Mouse (Mus musculus): ENCODE data around the gene Gpd2.

Gpd2 gene

DNA sequence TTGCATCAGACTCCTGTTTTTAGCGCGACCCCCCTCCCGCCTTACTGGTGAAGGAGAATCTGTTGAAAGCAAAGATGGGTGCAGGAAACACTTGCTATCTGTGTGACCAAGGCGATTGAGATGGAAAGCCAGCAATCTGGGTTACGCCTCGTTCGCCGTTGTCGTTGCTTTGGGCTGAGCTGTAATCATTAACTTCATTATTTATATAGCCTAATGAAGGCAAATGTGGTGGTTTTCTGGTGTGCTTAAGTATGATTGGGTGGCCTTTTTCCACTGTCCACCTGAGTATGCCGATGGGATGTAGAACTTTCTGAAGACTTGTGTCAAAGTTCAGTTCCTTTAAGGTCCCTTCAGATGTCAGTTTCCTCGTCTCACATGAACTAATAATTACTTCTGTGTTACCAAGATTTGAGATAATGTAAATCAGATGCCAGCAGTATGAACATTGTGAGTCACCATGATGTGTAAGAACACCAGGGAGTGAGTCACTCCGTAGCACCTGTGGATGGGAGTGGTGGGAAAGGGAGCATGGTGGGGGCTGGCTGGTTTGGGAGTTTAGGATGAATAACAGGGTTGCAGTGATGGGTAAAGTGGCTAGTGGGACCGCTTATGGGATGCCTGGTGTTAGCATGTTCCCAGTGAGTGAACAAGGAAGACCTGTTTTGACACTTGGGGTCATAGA is 14.3 kb downstream of the Gpd2 start:
- no peak for DNase-seq (ENCODE audit: low spot score)

DNA sequence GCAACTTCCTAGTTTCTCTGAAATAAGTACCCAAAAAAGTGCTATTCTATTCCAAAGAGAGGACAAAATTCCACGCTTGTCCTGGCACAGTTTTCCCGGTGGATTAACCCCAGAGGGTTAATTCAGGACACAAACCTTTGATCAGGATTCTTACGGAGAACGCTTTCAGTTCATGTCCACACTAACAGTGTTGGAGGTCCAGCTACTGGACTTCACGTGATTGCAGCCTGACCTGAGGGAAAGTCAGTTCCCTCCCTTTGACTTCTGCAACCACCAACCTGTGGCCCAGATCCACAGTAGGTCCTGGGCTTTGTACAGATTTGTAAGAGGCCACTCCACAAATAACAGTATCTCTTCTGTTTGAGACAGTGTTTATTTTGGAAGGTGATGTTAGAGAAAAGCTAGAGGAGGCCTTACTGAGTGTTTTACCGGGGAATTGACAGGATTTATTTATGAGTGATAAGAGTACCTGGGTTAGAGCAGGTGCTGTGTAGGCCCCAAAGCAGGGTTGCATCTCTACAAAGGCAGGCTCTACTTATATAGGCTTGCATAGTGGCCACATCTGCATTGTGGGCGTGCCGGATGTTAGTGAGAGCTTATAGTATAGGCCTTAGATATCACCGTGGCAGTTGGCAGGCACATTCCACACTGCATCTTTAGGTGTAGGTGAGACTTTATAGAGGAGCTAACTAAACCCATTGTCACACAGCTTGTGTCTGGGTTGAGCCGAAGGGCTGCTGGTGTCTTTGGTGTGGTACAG is 15.3 kb downstream of the Gpd2 start:
- no peak for DNase-seq (ENCODE audit: low spot score)

DNA sequence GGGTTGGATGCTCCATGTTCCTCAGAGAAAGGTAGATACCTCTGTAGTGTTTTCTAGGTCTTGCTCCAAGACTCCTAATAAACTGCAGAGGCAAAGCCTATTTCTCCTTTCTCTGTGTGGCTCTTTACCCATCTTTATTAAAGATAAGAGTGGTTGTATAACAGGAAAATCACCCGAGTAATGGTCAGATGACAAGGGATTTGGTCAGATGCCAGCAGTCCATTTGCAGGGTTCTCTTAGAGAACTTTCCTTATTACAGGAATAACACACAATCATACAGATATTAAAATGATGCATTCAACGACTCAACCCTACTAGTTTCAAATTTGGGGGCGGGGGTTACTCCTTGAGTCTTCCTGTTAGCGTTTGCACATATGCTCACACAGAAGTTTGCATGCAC is 16.8 kb downstream of the Gpd2 start:
- no peak for DNase-seq (ENCODE audit: low spot score)

DNA sequence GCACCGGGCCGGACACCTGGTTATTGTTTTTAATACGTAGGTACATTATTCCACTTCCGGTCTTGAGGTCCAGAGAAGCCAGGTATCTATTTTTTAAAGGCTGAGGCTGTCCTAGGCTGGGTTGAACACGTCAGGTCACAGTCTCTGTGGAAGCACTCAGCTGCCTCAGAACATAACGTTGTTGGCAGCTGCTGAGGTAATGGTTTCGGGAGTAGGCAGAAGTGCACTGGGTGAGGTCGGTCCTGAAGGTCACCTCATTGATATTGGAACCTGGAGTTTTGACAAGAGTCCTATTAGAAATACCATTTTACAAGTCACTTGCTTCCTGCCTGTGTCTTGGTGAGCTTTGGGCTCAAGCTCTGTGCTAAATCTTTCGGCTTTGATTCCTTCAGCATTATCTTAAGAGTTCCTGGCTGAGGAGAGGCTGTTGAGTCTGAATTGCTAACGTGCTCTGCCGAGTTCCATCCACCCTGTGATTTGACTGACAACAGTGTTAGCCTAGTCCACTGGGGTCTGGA is 17.8 kb downstream of the Gpd2 start:
- no peak for DNase-seq (ENCODE audit: low spot score)

DNA sequence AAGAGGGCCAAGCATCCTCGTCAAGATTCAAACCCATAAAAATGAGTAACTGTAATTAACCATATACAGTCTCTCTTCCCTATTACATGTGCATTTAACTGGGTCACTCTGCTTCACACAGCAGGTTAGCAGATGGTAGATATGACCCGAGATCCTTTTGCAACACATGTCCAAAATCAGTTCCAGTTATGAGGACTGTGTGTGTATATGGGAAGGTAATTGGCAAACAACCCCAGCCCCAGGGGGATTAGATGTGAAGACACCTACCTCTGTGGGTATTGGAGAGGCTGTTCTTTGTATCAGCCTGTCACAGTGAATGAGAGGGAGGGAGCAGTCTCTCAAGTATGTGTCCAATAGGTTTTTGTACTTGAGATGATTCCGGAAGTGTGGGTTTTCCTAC is 18.4 kb downstream of the Gpd2 start:
- no peak for DNase-seq (ENCODE audit: low spot score)

DNA sequence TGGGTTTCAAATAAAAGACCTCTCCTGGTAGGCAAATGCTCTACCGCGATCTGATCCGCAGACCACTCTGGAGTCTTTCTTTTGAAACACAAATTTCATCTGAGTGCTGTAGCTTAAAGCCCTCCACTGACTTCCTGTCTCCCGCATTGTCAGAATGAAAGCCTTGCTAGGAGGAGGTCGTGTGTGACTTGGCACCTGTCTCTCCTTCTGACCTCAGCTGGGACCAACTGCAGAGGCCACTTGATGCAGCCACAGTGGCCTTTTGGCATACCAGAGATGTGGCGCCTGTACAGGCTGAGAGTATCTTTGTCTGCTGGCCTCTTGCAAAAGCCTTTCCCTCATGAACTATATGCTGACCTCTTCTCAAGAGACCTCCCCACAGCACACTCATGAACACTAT is 19.0 kb downstream of the Gpd2 start:
- no peak for DNase-seq (ENCODE audit: low spot score)

DNA sequence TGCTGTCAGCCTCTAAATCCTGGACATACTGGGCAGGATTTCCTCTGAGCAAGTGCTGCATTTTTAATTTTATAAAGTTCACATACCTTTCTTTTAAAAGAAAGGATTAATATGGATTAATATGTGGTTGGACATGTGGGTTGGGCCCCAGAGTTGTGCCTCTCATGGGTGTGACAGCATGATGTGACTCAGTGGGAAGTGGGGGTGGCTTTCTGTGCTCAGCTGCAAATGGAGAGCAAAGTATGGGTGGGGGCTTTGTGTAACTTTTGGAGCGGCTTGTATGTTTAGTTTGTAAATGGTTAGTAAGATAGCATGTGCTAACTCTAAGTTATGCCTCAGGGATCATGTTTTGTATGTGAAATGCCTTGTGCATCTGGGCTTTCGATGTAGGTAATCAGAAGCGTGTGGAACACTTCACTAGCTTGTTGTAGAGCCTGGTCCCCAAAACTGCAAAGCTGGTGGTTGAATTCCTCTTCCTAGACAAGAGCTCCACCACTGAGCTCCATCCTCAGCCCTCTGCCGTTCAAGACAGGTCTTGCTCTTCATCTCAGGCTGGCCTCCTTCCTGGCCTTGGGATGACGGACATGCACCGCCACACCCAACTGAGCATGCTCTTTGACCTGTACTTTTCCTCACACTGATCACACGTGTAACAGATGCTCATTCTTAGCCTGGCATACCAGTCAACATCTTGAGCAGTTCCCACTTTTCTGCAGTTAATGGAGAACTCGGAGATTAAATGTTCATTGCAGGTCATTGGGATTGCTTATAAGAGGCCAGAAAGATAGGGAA is 24.0 kb downstream of the Gpd2 start:
- DNase-seq (ENCODE audit: low spot score), result no peak

DNA sequence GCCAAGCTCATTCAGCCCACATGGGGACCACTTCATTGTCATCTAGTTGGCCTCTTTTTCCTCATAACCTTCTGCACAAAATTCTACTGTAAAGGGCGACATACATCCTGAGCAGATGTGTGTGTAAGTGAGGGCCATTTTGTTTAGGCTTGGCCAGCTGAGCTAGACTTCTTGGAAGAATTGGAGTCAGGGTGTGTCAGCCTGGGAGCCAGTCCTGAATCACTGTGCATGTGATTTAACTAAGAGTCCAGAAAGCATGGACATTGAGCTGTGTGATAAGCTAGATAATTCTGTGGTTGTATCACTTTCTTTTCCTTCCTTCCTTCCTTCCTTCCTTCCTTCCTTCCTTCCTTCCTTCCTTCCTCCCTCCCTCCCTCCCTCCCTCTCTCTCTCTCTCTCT is 26.0 kb downstream of the Gpd2 start:
- DNase-seq (ENCODE audit: low spot score), result no peak

DNA sequence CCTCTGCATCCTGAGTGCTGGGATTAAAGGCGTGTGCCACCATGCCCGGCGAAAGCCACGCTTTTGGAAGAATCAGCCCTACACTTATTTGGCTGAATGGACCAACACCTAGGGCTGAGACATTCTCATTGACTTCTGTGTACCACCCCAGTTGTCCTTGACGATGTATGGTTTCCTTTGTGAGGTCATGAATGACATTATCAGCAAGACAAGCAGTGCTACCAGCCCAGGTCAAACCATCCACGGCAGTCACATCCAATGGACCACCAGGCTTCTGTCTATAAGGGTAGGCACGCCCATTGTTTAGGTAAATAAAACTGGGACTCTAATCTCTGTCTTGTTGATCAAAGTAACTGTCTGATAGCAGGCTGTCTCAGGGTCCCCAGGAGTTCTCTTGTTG is 27.5 kb downstream of the Gpd2 start:
- DNase-seq (ENCODE audit: low spot score), result no peak

DNA sequence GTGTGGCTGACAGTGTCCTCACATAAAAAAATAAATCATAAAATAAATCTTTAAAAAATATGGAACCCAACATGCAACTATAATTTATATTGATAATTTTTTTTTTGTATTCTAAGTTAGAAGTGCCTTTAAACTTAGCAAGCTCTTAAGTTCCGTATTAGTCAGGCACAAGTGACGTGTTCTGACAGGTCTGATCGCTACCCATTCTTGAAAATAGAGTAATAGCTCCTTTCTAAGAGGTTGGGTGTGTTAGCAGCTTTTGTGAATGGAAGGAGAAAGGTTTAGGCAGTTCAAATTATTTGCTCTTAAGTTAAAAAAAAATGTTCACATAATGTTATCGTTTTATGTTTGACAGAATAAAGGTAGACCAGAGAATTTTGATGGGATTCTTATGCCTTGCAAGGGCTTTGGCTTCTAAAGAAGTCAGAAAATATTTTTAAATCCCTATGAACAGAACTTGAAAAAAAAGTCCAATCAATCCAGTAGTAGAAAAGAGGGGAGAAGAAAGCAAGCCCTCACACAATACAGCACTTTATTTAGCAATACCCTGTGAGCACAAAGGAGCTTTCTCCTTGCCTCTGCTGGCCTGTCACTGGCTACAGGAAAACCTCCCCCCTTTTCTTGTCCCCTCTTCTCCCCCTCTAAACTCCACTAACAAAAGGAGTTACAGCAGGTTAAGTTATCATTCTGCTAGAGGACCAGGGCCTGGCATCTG is 29.4 kb downstream of the Gpd2 start:
- no peak for DNase-seq (ENCODE audit: low spot score)

DNA sequence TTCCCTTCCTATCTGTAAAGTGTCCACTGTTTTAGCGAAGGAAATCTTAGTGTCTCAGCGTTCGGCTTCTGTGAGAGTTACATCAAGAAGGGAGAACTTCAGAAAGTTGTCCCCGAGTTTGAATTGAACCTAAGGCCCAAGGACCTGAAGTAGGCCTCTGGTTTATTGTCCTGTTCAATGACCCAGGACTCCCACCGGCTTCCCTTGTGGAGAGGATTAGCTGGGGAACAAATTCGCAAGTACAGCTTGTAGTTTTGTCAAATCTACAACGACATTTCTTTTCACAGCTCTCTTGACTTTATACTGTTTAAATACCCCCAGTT is 29.9 kb downstream of the Gpd2 start:
- DNase-seq (ENCODE audit: low spot score), result no peak

DNA sequence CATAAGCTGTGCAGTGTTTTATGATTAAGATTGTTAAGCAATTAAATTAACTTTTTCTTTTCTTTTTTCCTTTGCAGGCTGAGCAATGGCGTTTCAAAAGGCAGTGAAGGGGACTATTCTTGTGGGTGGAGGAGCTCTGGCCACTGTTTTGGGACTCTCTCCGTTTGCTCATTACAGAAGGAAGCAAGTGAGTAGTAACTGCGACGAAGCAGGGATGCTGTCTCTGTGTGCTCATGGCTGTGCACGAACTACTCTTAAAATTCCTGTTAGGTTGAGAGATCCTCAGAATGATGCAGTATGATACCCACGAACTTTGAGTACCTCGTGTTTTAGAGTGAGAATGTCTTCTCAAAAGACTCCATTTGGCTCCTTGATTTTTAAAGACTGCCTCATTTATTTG is 30.5 kb downstream of the Gpd2 start:
- no peak for DNase-seq (ENCODE audit: low spot score)

DNA sequence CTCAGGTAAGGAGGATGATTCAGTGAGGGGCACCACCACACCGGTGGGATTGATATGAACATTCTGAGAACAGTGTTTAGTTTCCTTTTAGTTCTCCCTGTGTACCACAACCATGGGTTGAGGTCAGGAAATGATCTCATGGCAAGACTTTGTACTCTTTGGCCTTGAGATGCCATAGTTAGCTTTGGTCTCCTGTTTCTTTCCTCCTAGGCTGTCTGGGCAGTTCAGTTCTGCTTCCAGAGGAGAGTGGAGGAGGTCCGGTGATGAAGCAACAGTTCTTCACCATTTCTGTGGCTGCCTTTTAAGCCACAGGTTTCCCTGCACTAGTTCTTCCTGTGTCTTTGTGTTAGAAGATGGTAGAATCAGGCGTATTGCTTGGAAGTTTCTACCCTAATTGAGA is 31.4 kb downstream of the Gpd2 start:
- no peak for DNase-seq (ENCODE audit: low spot score)

DNA sequence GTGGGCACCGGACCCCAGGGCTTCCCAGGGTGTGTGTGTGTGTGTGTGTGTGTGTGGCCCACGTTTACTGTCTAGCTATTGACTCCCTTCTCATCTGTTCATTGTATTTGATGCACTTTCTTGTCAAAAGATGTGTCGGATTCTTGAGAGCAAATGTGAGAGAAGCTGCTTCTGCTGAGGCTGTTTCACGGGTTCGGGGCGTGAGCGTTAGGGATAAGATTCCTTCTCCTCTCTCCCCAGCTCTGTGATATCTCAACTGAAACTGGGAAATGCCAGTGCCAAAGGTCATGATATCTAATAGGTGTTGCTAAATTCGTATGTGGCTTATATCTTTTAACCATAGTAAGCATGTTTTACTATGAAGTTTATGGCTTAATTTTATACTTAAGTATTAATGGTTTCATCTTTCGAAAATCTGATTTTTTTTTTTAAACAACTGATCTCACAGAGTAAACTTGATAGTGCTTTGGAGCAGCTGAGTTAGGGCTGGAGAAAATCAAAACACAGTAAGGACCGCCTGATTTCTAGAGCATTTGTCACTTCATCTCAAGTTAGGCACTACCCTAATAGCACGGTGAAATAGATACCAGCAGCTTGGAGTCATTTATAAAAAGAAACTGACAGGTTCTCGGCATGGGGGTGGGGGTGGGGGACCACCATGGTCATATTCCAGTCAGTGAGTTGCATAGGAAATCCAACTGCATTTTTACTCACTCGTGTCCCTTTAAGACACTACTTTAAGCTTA is 32.4 kb downstream of the Gpd2 start:
- DNase-seq (ENCODE audit: low spot score), result no peak

DNA sequence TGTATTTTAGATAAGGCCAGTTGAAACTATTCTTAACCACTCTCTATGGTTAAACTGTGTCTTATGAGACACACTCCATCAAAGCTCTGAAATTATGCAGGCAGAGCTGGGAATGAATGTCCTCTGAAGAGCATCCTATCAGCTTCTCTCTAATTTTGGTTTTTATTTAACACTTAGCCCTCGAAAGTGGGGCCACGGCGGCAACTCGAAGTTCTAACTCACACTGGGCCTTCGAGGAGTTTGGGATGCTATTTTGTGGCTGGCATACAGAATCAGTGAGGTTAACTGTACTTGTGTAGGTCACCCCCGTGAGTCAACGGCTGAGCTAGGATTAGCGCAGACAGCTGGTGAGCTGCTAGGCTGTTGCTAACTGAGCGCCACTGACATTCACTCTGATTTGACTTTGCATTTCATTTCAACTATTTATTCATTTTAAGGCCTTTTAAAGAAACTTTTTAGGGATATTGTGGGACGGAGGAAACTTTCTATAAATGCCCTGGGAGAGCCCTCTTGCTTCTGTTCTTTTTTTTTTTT is 42.8 kb downstream of the Gpd2 start:
- no peak for DNase-seq (ENCODE audit: low spot score)

DNA sequence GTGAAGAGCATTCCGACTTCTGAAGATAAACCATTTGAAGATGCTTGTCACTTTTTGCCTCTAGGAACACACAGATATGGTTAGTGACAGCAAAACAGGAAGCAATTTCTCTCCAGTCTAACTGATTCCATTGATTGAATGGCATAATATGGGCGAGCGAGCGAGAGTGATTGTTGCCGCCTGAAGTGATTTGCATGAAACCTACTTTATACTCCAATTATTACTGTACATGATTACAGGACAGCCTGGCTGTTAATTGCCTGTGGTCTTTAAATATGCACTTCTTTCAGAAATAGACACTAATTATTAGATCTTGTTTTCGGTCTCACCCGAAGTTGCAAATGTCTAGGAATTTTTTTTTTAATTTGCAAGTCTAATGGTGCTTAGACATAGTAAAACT is 46.4 kb downstream of the Gpd2 start:
- no peak for DNase-seq (ENCODE audit: low spot score)

DNA sequence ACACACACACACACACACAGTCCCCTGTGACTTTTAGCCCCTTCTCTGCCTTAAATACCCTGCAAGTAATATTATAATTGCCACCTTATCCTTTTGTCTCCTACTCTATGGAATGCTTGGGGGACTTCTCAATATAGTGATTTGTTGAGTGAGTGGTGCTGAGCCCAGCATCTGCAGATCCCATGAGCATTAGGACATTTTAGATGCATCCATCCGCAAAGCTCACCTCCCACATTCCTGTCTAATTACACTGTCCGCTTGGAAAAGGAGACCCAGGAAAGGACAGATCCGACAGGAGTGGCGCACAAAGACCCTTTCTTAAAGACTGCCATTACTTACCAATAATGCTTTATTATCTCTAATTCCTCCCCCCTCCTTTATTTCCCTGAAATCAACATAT is 47.8 kb downstream of the Gpd2 start:
- DNase-seq (ENCODE audit: low spot score), result no peak

DNA sequence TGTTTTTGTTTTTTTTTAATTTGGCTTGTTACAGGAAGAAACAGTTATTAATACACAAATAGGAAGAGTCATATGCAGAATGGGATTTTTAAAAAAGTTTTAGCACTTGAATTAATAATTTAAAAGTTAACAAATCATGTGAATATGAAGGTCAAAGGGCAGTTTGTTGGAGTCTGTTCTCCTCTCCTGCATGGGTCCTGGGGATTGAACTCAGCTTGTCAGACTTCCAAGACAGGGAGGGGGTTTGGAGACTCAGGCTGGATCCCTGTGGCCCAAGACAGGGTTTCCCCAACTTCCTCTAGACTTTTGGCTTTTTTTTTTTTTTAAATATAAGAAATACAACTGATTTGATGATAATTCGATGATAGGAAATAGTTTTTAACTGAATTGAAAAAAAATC is 50.6 kb downstream of the Gpd2 start:
- DNase-seq (ENCODE audit: low spot score), result no peak

DNA sequence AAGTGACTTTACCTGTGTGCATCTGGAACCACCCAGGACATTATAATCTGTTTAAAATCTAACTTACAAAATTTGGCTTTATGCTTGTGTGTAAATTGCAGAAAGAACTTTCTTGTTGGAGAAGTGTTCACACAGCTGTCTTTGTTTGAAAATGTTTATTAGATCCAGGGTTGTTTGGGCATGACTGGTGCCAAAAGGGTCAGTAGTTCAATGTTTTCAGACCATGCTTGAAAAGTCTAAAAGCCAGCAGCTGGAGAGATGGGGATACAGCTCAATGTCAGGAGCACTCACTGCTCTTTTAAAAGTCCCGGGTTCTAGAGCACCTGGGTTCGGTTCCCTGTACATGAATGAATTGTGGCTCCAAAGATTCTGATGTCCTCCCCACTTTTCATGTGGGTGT is 56.1 kb downstream of the Gpd2 start:
- no peak for DNase-seq (ENCODE audit: low spot score)

DNA sequence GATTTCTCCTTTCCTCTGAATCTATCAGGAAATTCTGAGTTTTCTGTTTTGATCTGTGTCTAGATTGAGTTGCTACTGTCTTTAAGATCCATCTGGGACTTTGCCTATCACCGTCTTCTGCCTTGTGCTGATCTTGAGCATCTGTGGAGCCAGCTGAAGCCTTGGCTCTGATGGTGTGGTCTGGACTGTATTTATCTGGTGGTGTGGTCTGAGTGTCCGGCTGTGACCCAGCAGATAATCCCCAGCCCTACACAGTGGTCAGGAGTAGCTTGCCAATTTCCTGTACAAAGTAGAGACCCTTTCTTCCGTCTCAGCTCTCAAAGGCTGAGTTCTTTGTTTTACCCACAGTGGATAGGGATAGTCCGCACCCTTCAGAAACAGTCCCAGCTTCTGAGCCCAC is 58.6 kb downstream of the Gpd2 start:
- no peak for DNase-seq (ENCODE audit: low spot score)

DNA sequence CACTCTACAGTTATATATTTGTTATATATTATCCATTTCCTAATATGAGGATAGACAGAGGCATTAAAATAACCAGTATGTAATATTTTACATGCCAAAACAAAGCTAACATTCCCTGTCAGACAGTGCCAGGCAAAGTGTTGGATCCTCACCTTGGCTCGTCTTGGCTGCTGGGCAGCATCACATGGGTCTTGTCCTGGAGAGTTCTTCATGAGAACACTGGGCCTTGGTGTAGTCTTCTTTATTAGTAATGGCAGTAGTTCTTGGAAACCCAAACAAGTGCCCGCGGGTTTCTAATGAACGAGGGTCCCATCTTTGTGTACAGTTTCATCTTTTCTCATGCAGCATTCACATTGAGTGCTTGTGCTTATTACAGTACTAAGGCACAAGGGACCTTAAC is 59.8 kb downstream of the Gpd2 start:
- no peak for DNase-seq (ENCODE audit: low spot score)

DNA sequence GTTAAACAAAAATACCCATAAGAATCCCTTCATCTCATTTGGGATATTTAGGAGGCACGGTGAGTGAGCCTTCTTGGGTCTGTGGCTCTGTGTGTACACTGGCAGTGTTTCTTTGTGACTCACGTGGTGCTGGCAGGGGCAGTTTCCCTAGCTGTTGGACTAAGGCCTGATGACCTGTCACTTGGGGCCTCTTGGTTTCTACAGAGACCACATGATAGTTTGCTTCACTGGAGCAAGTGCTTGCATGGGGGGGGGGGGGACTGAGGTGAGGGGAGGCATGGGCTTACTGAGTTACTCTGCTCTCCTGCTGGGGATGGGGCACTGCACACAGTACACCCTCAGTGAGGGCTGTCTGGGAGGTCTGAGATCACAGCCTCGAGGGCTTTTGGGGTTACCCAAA is 64.1 kb downstream of the Gpd2 start:
- no peak for DNase-seq (ENCODE audit: low spot score)
